In the genomic region with DNA sequence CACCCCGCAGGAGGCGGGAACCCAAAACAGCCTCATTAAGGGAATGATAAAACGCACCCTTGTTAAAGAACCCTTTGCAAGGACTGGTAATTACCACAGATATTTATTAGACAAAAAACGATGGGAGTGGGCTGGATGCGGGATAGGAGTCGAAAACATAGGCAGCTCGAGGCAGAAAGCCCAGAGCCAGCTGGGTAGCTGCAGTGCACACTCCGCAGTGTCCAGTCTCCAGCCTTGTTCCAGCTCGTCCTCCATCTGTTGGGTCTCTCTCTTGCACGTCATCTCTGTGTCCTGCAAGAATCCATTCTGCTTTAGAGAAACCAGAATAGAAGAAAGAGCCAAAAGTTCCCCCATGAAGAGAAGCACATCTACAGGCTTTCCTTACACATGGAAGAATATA, we compare ENCODE assay signal across 30 mouse cellular contexts.
DNase-seq lines count a peak whose midpoint lies in the region; ATAC-seq lines count a peak whose summit lies in the region.
"Had no signal": no experiment of that assay in that cellular context is flagged by ENCODE, and none has a peak within 500 bp of the region (broad histone marks: within the 10 kb centered on the region; RNA-seq: fewer than 3 reads in every experiment).

No protein-coding gene starts in this region.

- H3K9ac ChIP-seq in lung, embryonic 16.5 days (ENCODE audit: low read length), result no peak overlapping the region
- H3K9ac ChIP-seq: embryonic facial prominence, embryonic 12.5 days; heart, embryonic 13.5 days; intestine, embryonic 15.5 days; liver, embryonic 14.5 days; lung, embryonic 15.5 days; neural tube, embryonic 15.5 days had no signal

- 77% methylated on average over 10 of the region's 10 CpGs for WGBS in lung, embryonic 16.5 days

- peak; percentile 63; the same call in 1 of the 2 replicates for ATAC-seq in lung, embryonic 16.5 days (ENCODE audit: low read depth)
- ATAC-seq: hindbrain, embryonic 16.5 days; intestine, embryonic 15.5 days; Patski had no signal

- no peak overlapping the region for H3K27ac ChIP-seq in lung, embryonic 16.5 days (ENCODE audit: low read length)
- H3K27ac ChIP-seq: embryonic facial prominence, embryonic 12.5 days; heart, embryonic 13.5 days; intestine, embryonic 15.5 days; layer of hippocampus, adult 2 months; left cerebral cortex, adult 2 months; liver, embryonic 14.5 days; lung, embryonic 15.5 days; neural tube, embryonic 15.5 days had no signal

- H3K4me3 ChIP-seq in lung, embryonic 16.5 days (ENCODE audit: low read length), result no peak overlapping the region
- H3K4me3 ChIP-seq: embryonic facial prominence, embryonic 12.5 days; heart, embryonic 13.5 days; intestine, embryonic 15.5 days; layer of hippocampus, adult 2 months; left cerebral cortex, adult 2 months; lung, embryonic 15.5 days; neural tube, embryonic 15.5 days had no signal

- peaks cover 6% of the 10 kb centered on the region; the same call in 1 of the 2 replicates for H3K4me1 ChIP-seq in lung, embryonic 16.5 days (replicated peaks; ENCODE audit: control insufficient read depth, insufficient read depth, low read length)
- H3K4me1 ChIP-seq: intestine, embryonic 15.5 days had no signal

- no peaks in the 10 kb centered on the region for H3K27me3 ChIP-seq in lung, embryonic 16.5 days (ENCODE audit: control insufficient read depth, insufficient read depth, low read depth, low read length)
- H3K27me3 ChIP-seq: embryonic facial prominence, embryonic 12.5 days; heart, embryonic 13.5 days; intestine, embryonic 15.5 days; lung, embryonic 15.5 days; neural tube, embryonic 15.5 days; Patski had no signal

- no peaks in the 10 kb centered on the region for H3K9me3 ChIP-seq in lung, embryonic 16.5 days (ENCODE audit: control insufficient read depth, low read length)
- H3K9me3 ChIP-seq: embryonic facial prominence, embryonic 12.5 days; heart, embryonic 13.5 days; intestine, embryonic 15.5 days; lung, embryonic 15.5 days; neural tube, embryonic 15.5 days had no signal

- H3K4me2 ChIP-seq in lung, embryonic 16.5 days (ENCODE audit: low read depth, low read length), result no peak overlapping the region
- H3K4me2 ChIP-seq: embryonic facial prominence, embryonic 12.5 days; heart, embryonic 13.5 days; intestine, embryonic 15.5 days; lung, embryonic 15.5 days; midbrain, embryonic 11.5 days; neural tube, embryonic 15.5 days had no signal

- H3K36me3 ChIP-seq in lung, embryonic 16.5 days (ENCODE audit: control insufficient read depth, insufficient read depth, low read length), result no peaks in the 10 kb centered on the region
- H3K36me3 ChIP-seq: embryonic facial prominence, embryonic 12.5 days; heart, embryonic 13.5 days; intestine, embryonic 15.5 days; lung, embryonic 15.5 days; neural tube, embryonic 15.5 days had no signal

- peak; percentile 28 to 45 for DNase-seq in cerebellum, postnatal 25 days
- no peak for DNase-seq in cerebellum, adult 11 months
- DNase-seq in heart, adult 11 months, result peak; percentile 51
- DNase-seq in heart, postnatal 14 days, result no peak
- no peak for DNase-seq in lung, postnatal 14 days
- peak; percentile 43 for DNase-seq in retina, postnatal 1 day
- DNase-seq in retina, embryonic 14.5 days (ENCODE audit: low spot score), result no peak
- DNase-seq: adrenal gland, postnatal 10 days; cerebellum, adult 11-12 months; embryo, embryonic 11 days; heart, postnatal 10 days; kidney, adult 2 months; kidney, postnatal 36 days; liver; right cerebral cortex, adult 18-20 months; spleen, adult 18-20 months; thymus, adult 2 months; thymus, postnatal 36 days had no signal

- intact Hi-C loops in heart, postnatal 14 days (cut with DNase I), result no loop called here

Comparison
In these comparisons a context has a peak if more than half of its experiments do, and no peak if none do; other contexts are left out.
1. DNase-seq: peak in cerebellum, postnatal 25 days (2 of 2), heart, adult 11 months (single experiment) and retina, postnatal 1 day (single experiment); none in cerebellum, adult 11 months (single experiment), heart, postnatal 14 days (0 of 2), lung, postnatal 14 days (single experiment) and retina, embryonic 14.5 days (single experiment).